Mouse (Mus musculus): ENCODE data around the gene Rnh1.

Gene Rnh1

DNA sequence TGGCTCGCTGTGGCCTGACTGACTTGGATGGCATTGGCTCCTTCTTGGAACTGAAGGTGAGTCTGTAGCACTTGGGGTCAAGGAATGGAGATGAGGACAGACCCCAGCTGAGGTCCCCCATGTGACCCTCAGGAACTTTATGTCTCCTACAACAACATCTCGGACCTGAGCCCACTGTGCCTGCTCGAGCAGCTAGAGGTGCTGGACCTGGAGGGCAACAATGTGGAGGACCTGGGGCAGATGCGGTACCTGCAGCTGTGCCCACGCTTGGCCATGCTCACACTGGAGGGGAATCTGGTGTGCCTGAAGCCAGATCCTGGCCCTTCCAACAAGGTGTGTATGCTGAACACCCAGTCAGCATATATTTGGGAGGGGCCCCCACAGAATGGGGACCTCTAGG is 32.8 kb upstream of the Rnh1 start:
- no peak for ATAC-seq (ENCODE audit: low TSS enrichment)

DNA sequence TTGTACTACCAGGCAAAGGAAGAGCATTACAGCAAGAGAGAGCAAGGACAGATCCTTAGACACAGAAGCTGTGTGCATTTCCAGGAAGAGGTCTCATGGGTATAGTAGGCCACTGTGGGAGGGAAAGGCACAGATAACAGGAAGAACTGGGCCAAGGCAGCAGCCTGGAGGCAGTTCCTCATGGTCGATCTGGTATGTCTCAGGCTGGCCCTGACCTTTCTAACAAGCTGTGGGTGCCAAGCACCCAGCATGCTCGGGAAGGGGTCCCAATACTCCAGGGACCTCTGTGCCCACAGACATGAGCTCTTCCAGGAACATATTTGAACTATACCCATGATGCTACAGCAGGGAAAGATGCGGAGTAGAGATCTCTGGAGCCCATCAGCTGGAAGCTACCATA is 31.9 kb upstream of the Rnh1 start:
- no peak for ATAC-seq (ENCODE audit: low TSS enrichment)

DNA sequence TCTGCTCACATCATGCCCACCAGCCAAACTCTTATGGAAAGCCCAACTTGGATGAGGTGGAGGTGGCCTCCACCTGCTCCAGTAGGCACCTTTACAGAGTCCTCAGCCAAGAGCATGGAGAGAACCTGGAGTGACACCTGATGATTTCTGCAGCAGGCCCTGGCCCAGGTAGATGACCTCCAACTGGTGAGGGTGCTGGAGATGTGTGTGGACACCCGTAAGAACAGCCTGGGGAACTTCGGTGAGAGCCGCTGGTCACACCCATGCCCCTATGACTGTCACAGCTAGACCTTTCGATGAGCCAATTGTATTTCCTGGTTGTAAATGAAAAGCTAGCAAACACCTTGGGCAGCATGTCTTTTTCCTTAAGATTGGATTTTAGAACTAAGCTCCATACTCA is 25.5 kb upstream of the Rnh1 start:
- no peak for ATAC-seq (ENCODE audit: low TSS enrichment)

DNA sequence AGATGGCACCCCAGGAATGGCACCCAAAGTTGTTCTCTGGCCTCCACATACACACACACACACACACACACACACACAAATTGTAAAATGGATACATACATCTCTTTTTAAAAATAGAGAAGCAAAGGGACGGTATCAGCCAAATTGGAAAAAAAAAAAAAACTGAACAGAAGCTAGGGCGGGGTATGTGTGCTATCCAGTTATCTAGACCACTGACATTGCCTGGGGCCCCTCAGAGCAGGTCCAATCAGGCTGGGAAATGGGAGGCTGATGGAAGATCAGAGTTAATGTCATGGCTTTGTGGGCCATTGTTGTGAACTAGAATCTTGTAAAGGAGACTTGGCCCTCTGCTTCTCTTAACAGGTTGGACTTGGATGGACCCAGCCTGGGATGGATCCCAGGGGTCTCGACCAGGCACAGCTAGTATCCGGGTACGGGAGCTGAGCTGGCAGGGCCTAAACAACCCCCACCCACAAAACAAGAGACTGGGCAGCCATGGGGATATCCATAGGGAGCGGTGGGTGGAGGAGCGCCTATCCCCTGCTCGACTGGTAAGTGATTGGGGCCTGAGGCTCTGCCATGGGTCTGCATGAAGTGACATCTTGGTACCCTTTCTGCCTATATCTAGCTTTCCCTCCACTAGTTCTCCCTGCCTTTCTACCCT is 24.1 kb upstream of the Rnh1 start:
- ATAC-seq (ENCODE audit: low TSS enrichment), result no peak

DNA sequence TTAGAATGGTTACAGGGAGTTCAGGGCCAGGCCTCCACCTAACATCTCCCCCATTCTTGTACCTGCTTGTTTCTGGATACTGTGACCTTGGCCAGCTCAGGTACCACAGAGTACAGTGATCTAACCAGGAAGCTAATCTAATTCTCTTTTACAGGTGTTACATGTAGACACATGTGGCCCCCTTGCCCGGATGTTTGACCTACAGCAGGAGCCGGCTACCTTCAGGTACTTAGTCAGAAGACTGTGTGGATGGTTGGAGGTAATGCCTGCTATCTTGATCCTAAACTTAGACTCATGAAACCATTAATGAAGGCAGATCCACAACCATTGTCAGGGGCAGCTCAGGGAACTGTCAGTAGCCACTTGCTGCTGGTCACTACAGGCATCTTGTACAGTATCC is 23.1 kb upstream of the Rnh1 start:
- ATAC-seq (ENCODE audit: low TSS enrichment), result no peak

DNA sequence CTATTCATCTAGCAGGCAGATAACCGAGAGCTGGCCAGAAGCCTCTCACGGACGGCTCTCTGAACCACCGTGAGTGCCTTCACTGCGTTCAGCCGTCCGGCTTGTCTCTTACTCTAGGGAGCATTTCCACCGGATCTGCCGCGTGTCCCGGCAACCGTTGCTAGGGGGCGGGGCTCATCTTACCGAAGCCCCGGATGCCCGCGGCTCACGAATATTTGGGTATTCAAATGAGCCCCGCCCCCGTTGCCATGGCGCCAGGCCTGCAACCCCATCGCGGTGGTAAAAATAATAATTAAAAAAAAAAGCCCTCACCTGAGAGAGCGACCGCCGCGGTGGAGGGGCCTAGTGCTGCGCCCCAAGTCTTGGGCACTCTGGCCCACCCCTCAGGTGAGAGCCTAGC is 22.2 kb upstream of the Rnh1 start:
- peak; percentile 65 for ATAC-seq (ENCODE audit: low TSS enrichment)

DNA sequence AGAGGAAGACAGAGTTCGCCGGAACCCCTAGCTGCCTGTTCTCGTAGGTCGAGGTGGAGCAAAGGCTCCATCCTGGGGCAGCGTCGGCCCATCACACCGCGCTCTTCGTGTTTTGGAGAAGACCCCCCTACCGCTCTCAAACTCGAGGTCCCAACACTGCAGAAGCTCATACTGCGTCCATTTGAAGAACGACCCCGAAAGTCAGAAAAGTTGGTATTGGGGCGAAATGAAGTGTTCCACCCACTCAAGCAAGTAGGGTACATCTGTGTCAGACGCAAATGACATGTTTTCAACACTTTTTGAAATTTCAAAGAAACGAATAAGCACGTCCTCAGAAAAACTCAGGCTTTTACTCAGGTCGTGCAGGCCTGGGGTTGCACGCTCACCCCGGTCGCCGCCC is 21.8 kb upstream of the Rnh1 start:
- ATAC-seq (ENCODE audit: low TSS enrichment), result no peak

DNA sequence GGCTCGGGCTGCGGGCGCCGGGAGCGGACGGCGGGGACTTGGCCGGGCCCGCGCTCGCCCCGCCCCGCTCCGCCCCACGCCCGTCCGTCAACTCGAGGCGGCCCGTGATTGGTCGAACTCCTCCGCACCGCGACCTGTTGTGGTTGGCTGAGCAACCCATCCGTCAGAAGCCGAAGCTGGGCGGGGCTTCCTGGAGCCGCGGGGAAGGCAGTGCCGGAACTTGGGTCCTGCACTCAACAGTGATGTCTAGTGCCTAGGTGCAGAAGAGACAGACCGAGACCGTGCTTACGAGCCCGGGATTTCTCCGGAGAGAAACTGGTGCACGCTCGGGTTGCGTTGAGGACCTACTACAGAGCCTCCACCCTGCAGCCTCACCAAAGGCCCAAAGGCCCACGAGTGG is 21.3 kb upstream of the Rnh1 start, which contains the start of the genes Hras and Lrrc56:
Gene Hras (minus strand): TSS at position 58 of the 400 bp plus-strand sequence.
Gene Lrrc56 (plus strand): TSS at position 210 of the 400 bp plus-strand sequence.
- peak; percentile 92 for ATAC-seq (ENCODE audit: low TSS enrichment)

DNA sequence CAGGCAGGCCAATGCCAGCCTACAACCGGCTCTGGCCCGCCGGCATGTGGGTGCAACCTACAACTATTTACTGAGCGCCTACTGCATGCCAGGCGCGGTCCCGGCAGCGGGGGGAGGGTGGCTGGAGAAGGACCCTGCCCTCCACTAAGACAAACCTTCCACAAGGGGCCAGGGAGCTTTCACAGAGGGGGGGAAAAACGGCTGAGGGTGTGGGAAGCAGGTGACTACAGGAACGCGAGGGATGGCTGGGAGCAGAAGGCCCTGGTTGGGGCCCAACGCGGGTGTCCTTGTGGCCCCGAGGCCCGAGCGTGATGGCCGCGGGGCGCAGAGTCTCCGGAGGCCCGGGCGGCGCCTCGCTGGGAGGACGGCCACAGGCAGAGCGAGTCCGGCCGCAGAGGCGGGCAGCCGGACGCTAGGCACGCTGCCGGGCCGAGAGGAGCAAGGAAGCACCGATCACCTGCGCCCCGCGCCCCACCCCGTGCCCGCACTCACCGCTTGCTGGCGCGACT is 20.7 kb upstream of the Rnh1 start:
- ATAC-seq (ENCODE audit: low TSS enrichment), result peak; percentile 11; the same call in 1 of the 2 replicates

DNA sequence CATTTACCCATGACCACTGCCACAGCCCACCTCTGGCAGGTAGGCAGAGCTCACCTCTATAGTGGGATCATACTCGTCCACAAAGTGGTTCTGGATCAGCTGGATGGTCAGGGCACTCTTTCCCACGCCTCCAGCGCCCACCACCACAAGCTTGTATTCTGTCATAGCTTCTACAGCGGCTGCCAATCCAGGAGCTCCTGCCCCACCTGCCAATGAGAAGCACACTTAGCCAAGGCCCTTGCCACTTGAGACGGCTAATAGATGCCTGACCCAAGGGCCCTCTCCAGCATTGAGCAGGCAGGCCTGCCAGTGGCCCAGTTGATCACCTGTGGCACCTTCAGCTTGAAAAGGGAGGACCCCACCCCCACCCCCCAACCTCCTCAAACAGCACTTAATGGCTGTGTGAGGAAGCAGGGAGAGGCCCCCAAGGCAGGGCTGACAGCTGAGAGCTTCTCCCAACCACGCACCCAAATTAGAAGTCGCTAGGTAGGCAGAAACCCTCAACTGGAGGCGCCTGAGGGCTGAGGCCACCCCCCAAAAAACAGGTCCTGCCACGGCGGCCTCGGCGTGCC is 20.2 kb upstream of the Rnh1 start:
- ATAC-seq (ENCODE audit: low TSS enrichment), result no peak

DNA sequence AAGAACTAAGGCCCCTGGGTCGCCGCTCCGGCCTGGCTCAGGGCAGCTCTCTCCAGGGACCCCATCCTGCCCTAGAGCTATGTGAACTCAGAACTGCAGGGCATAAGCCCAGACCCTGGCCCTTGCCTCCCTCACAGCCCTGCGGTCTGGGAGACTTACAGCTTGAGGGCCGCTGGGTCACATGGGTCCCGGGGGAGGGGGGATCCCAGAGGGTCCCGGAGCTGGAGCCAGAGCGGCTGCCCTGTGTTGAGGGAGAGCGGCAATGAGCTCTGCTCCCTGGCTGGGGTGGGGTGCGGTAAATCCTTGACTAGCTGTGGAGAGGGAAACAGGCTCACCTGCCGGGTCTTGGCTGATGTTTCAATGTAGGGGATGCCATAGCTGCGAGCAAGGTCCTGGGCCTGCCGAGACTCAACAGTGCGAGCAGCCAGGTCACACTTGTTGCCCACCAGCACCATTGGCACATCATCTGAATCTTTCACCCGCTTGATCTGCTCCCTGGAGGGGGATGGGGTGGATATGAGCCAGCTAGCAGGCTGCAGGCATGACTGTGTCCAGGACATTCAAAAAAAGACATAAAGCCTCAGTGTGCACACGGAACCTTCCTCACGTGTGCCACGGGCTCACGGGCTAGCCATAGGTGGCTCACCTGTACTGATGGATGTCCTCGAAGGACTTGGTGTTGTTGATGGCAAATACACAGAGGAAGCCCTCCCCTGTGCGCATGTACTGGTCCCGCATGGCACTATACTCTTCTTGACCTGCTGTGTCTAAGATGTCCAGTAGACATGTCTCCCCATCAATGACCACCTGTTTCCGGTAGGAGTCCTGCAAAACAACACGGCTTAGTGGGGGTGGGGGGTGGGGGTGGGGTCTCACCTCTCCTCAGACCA is 19.4 kb upstream of the Rnh1 start:
- no peak for ATAC-seq (ENCODE audit: low TSS enrichment)

DNA sequence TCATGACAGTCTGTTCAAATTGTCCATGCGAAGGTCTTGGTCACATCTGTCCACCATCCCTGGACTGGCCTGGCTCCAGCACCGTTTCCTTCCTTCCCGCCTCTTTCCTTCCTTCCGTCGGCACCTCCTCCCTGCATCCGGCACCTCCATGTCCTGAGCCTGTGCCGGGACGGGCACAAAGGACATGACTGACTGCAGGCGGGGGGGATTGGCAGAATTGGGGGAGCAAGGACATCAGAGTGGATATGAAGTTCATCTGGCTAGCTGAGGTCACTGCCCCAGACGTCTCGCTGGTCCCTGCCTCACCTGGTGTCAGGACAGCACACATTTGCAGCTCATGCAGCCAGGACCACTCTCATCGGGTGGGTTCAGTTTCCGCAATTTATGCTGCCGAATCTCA is 18.4 kb upstream of the Rnh1 start:
- ATAC-seq (ENCODE audit: low TSS enrichment), result no peak

DNA sequence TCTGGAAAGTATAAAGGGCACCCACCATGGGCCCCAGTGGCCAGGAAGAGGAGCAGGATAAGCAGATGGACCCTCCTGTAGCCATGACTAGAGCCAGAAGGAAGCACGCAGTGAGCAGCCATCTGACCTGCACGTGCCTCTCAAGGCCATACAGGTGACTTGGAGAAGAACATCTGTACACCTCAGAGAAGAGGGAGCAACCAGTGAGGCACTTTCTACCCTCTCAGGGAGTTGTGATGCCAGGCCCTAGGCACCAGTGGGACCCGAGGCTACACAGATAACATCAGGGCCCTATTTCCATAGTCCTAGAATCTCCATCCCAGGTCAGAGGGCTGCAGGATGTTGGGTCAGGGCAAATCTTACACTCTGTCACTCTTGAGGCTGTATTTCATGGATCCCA is 17.6 kb upstream of the Rnh1 start:
- no peak for ATAC-seq (ENCODE audit: low TSS enrichment)

DNA sequence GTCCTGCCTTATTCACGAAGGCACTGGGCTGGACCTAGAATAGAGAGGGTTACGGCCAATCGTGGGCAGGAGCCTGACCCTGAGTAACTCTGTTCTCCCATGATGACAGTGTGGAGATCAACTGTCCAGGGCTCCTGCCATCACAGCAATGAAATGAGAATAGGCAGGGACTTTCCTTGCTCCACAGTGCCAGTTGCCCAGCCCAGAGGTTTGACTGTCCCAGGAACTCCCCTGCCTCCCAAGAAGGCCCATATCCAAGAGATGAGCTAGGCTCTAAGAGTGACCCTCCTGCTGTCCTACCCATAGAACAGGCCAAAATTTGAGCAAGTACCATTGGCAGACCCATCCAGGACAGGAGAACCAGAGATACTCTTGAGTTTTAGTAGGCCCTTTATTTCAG is 16.1 kb upstream of the Rnh1 start:
- no peak for ATAC-seq (ENCODE audit: low TSS enrichment)

DNA sequence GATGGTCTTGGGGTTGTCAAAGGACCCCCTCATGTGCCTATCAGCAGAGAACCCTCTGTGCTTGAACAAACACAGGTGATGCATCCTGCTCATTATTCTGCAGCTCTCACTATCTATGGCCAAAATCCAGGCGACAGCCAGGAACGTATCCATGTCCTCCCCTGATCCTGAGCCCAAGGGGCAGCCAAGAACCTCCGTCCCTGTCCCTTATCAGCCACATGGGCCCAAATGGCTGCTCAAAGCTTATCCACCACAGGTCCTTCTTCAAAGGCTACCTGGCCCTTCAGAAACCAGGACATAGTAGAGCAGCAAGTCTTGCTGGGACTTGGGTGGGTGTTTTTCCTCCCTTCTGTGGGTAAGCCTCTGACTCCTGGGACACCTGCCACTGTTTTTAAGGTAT is 15.5 kb upstream of the Rnh1 start:
- ATAC-seq (ENCODE audit: low TSS enrichment), result no peak

DNA sequence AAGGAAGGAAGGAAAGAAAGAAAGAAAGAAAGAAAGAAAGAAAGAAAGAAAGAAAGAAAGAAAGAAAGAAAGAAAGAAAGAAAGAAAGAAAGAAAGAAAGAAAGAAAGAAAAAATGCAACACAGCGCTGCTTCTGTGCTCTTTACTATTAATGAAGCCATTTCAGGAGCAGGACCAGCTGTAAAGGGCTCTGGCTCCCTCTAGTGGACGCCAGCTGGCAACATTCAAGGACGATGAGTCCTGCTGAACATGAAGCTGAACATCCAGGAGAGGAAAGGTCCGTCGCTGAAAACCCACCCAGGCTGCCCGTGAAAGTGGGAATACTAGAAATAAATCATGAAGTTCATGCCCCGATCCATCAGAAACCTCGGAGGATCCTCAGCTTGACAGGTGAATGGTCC is 3.5 kb upstream of the Rnh1 start:
- peak; percentile 56; the same call in 1 of the 2 replicates for ATAC-seq (ENCODE audit: low TSS enrichment)

DNA sequence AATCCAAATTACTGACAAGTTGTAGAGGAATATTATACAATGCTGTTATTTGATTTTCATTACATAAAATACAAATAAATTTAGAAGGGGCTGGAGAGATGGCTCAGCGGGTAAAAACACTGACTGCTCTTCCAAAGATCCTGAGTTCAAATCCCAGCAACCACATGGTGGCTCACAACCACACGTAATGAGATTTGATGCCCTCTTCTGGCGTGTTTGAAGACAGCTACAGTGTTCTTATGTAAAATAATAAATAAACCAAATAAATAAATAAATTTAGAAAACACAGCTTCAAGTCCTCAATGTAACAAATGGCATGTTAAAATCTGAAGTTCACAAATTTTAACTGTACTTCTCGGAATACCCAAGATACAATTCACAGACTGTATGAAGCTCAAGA is 2.4 kb upstream of the Rnh1 start:
- ATAC-seq (ENCODE audit: low TSS enrichment), result no peak

DNA sequence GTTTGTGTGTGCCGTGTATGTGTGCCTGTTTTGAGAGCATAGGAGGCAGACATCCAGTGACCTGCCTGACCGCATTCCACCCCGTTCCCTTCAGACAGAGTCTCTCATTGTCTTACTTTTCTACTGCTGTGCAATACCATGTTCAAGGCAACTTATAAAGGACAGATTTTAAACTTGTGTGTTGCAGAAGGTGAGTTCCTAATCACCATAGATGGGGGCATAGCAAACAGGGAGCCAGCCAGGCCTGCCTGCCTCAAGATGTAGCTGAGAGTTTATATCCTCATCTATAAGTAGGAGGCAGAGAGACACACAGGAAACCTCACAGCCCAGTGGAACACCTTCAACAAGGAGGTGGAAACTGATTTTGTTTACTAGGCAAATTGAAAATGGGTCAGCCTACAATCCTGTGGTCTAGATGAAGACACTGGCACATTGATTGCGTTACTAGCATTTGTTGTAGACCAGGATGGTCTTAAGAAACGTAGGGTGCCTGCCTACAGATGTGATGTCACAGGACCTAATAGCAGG is 730 bp upstream of the Rnh1 start:
- no peak for ATAC-seq (ENCODE audit: low TSS enrichment)

DNA sequence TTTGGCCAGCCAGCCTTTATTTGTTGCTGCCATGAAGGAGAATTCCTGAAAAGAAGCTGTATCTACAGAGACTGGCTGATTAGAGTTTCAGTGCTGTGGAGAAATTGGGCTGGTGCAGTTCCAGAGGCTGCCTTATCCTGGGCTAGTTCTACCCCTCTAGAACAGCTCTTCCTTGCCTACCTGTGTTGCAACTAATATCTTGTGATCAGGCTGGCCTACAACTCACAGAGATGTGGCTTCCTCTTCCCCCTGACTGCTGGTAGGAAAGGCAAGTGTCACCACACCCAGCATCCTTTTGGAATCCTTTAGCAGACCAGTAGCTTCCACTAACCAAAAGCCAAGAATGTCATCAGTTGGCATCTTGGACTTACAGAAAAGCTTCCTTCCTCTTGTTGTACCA is 2.8 kb downstream of the Rnh1 start:
- no peak for ATAC-seq (ENCODE audit: low TSS enrichment)

DNA sequence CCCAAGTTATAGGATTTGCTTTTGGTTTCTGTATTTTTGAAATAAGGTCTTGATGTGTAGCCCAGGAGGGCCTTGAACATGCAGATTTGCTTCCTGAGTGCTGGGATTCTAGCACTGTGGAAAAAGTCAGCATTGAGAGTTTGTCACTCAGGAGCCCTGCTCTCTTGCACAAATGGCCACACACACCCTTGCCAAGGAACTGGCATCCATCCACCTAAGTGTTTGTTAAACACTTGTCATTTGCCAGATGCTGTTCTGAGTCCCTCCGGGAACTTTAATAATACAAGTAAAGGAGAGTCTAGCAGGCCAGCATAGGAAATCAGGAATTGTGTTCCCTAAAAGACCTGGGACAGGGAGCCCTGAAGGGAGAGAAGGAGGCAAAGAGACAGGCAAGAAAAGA is 3.4 kb downstream of the Rnh1 start:
- no peak for ATAC-seq (ENCODE audit: low TSS enrichment)

DNA sequence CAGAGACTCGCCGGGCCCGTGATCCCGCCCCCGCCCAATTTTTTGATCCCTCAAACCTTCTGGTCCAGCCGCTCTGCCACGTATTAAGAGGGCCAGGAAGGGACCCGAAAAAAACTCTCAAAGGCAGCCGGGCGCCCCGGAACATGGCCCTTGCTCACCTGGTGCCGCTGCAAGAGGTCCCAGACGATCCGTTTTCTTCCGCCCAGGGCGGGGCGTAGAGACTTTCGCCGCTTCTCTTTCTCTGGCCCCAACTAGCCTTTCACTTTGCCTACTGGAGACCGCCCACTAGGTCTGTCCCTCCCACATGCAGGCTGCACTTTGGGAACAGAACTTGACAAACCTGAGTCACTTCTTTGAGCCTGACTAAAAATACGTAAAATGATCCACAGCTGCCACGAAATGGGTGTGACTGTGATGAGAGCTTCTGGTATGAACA is 4.1 kb downstream of the Rnh1 start:
- peak; percentile 17; the same call in 1 of the 2 replicates for ATAC-seq (ENCODE audit: low TSS enrichment)

DNA sequence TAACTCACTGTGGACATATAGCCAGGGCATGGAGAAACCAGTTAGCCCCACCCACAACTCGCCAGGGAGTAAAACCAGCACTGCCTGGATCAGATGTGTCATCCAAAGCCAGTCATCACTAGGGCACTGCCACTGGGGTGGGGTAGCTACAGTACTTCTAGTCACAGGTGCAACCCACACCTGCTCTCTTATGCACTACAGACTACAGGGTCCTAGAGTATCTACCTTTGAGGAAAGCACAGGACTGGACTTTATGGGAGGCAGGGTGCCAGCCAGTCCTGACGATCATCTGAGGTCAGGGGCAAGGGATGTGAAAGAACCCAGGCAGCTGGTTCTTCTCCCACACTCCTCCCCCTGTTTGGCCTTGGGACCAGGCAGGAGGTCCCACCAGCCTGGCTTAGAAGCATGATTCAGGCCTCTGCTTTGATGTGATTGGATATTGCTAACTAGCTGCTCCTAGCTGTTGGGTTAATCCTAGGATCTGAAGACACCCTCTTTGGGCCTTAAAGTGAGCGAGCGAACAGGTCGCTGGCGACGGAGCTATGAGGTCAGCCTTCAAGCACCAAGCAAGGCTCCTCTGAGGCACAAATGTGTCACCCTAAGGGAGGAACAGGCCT is 4.6 kb downstream of the Rnh1 start:
- 0 out of 2 replicates have a peak, but pooled peaks have one; percentile 7 for ATAC-seq (ENCODE audit: low TSS enrichment)

Data from frontal cortex, adult (tissue).